Mouse (Mus musculus) CH12.LX (cell line): ENCODE results near the gene Cdc37.

Experiments
- CTCF ChIP-seq, 2 experiments: IDR thresholded peaks in 1 of 2; conservative IDR thresholded peaks in 1 of 2; 2 replicates each; pipeline ENCODE4 v1.5.1; 2011 to 2012; ENCODE audit warnings: low read depth in 2 of 2, low read length in 2 of 2, improper control_type of control experiment in 1 of 2, inconsistent platforms in 1 of 2, mild to moderate bottlenecking in 1 of 2, moderate library complexity in 1 of 2
- MAX ChIP-seq: IDR thresholded peaks from 2 replicates; pipeline ENCODE4 v1.6.1; 2011; ENCODE audit warnings: low read length, improper control_type of control experiment
- RAD21 ChIP-seq: IDR thresholded peaks from 2 replicates; pipeline ENCODE4 v1.6.1; 2011; ENCODE audit warnings: low read depth, mild to moderate bottlenecking, low read length, improper control_type of control experiment, moderate library complexity
- TBP ChIP-seq: conservative IDR thresholded peaks from 2 replicates; pipeline ENCODE4 v1.6.1; 2011; ENCODE audit warnings: low read depth, low read length, improper control_type of control experiment
- USF1 ChIP-seq: IDR thresholded peaks from 2 replicates; pipeline ENCODE4 v1.6.1; 2014; ENCODE audit warnings: low read depth, mild to moderate bottlenecking, inconsistent platforms, low read length, improper control_type of control experiment

- TF ChIP-seq CTCF (conservative IDR thresholded peaks at IDR 0.05 in 1 of 2, IDR thresholded peaks at IDR 0.05 in 1 of 2; ENCODE audit: low read depth in 2 of 2, low read length in 2 of 2) (no peak), TBP (no peak), MAX (no peak), USF1 (no peak), RAD21 (no peak)
Measured at GRCm38 (mm10) chr9:21180841-21181240, 31.1 kb upstream of the Cdc37 start.
